Mouse (Mus musculus) c-Kit-positive CD71-positive TER-119-negative erythroid progenitor cells, embryonic 14.5 days (primary cell): ENCODE measurements around the gene Gprc5a.

Experiments
- DNase-seq: peaks from one replicate; pipeline ENCODE4 v3.0.0-alpha.2; 2013; ENCODE audit warnings: low read depth

Gene Gprc5a

DNA sequence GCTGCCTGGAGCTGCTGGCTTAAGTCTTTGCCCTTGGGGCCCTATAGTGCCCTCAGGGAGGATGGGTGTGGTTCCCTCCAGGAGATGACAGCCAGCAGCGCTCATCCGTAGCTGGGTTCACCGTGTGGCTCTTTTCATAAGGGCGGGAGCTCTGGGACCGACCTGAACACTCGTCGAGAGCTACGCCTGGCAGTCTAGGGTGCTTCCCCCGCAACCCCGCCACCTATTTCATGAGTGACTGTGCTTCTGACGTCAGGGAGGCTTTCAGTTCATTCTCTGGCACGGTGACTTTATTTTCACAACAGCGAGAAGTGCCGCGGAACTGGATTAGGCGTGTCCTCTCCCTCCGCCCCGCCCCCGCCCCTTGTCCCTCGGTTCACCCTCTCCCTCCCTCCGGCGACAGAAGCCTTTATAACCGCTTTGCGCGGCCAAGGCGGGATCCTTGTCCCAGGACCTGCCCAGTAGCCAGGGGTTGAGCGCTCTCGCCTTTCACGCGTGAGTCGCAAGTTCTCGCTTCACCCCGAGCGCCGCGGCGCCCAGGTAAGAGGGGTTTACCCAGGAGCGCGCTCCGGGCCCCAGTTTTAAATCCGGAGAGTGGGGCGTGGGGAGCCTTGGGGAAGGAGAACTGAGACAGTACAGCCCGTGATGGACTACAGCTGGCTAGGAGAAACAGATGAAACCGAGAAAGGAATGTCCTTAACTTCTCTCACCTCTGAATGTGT lies at the start of gene Gprc5a:
Gene Gprc5a, plus strand, starts transcription at position 416 of the 722 bp plus-strand sequence.
- DNase-seq, result peak; percentile 54

- DNase-seq, result no peak
Measured at GRCm38 (mm10) chr6:135017211-135017610, 48.2 kb upstream of the Gprc5a start.

DNA sequence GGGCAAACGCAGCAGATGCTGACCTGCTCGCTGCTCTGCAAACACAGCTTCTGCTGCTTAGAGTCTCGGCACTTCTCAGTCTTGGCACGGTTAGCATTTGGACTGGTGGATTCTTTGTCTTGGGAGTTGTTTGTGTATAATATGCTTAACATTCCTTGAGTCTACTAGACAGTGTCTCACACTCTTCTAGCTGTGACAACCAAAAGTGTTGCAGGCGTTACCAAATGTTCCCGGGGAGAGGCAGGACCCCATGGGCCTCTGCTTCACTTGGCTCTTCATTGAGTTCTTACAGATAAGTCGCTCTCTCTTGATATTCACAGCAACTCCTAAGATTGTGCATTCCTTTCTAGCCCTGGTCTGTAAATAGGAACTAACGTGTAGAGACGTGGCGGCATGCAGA lies 45.9 kb upstream of the Gprc5a start:
- DNase-seq, result no peak

DNA sequence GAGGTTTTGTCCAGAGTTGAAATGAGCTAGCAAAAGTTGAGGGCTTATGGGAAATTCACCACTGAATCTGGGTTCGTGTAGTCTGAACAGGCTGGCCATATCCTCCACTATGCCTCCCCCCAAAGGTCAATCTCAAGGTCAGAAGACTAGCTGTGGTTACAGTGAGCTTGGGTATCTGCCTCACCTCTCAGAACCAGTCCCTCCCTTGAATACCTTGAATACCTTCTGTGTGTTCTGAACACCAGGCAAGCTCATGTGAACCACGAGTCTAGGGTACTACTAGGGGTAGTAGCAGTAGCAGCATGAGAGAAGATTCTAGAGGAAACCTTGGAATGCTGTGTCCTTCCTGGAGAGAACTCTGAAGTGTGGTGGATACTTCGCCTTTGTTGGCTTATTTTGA lies 43.8 kb upstream of the Gprc5a start:
- DNase-seq, result no peak

DNA sequence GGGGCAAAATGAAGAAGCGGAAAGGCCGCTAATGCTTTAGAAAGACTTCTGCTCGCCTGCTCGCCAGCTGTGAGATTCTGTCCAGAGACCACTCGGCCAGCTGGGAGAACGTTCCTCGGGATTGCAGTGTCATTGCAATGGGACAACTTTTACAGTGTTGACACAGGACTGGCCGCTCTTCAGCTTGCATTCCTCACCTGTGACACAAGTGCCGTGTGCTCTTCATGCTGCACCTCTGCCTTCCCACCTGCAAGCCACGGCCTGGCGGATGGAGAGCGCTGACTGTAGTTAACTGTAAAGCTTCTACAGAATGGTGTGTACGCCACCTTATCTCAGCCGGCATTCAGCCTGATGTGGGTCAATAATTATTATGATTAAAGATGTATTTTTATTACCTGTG lies 42.1 kb upstream of the Gprc5a start:
- no peak for DNase-seq

DNA sequence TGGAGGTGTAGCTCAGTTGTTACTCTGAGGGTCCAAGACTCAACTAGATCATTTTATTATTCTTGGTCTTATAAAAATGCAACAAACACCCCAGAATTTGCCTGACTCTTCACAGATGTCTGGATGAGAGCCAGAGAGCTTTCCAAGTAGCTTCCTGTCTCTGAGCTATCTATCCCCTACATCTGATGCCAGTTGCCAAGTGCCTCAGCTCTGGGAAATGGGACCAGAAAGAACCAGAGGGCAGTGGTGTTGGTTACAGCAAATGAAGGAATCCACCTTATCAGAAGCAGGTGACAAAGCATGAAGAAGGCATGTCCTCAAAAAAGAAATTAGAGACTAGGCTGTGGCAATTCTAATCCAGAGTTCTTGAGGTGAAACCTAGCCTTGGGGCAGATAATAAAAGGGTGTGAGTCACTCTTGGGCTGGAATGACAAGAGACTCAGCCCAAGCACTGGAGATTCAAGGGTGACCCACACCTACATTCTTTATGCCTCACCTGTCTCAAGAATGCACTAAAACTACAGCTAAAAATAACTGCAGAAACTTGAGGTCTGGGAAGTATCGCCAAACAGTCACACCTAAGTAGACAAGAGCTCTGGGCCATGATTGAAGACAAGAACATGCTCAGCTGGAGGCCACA lies 40.5 kb upstream of the Gprc5a start:
- DNase-seq, result no peak

- peak; percentile 24 for DNase-seq
Measured at GRCm38 (mm10) chr6:135026232-135026631, 39.2 kb upstream of the Gprc5a start.

- DNase-seq, result no peak
Measured at GRCm38 (mm10) chr6:135026755-135027154, 38.7 kb upstream of the Gprc5a start.

DNA sequence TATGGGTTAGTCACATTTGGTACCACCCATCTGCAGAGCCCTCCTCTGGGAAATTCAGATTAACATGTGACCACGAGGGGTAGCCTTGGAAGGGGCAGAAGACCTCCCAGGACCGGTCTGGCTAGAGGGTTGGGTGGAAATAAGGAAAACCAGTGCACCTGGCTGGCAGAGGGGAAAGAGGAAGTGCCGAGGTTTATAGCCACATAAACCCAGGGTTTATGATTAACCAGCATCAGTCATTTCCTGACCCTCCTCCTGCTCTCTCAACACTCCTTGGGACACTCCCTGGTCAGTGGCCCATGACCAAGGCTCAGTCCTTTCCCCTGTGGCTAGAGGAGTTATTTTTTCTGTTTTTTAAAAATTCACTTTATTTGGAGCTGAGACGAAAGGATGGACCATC lies 36.2 kb upstream of the Gprc5a start:
- DNase-seq, result no peak

DNA sequence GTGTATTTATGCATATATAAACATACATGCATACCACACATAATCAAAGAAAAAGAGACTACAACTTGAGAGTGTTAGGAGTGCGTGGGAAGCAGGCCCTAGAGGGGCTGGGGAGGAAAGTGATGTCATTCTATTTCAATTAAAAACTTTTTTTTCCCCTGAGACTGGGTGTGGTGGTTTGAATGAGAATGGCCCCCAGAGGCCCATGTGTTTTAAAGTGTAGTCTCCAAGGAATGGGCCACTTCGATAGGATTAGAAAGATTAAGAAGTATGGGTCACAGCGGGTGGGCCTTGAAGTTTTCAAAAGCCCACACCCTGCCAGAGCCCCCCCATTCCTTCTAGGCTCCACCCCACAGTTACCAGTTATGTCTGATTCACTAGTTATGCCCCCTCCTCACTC lies 26.8 kb upstream of the Gprc5a start:
- no peak for DNase-seq

- DNase-seq, result no peak
Measured at GRCm38 (mm10) chr6:135040275-135040871, 25.1 kb upstream of the Gprc5a start.

DNA sequence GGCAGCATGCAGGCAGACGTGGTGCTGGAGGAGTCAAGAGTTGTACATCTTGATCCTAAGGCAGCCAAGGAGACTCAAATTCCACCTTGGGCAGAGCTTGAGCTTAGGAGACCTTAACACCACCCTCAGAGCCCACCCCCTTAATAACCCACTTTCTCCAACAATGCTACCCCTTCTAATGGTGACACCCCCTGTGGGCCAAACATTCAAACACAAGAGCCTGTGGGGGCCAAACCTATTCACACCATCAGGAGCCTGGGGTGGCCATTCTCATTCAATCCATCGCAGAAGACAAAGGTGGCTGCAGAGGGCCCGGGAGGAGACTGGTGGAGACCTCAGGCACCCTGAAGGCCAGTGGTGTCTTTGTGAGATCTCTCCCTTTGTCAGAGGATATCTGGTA lies 23.5 kb upstream of the Gprc5a start:
- DNase-seq, result no peak

DNA sequence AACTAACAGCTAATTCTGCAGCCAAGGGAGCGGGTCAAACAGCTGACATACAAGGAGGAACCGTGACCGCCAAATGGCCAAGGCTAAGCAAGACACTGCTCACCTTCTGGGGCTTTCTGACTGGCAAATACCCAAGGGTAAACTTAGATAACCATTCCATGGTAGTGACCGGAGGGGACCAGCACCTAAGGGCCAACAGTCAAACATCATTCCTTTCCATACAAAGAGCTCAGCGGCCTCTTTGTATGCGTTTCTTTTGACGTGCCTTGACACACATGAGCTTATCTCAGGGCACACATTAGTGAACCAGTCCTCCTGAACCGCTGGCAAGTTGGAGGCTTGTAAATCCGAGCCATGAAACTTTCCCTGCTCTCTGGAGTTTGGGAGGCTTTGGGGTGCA lies 18.2 kb upstream of the Gprc5a start:
- no peak for DNase-seq

DNA sequence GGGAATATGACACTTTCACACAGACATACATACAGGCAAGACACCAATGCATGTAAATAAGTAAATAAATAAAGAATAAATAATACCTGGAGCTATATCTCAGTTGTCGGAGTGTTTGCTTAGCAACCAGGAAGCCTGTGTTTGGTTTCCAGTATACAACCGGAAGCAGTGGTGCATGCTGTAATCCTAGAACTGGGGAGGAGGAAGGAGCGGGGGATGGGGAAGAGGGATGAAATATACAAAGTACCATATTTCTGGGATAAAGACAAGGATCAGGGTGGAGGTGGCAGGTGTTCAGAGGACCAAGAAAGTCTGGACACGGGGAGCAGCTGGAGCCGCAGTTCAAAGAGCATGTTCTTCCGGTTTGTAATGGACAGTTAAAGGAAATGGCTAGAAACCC lies 16.9 kb upstream of the Gprc5a start:
- no peak for DNase-seq

DNA sequence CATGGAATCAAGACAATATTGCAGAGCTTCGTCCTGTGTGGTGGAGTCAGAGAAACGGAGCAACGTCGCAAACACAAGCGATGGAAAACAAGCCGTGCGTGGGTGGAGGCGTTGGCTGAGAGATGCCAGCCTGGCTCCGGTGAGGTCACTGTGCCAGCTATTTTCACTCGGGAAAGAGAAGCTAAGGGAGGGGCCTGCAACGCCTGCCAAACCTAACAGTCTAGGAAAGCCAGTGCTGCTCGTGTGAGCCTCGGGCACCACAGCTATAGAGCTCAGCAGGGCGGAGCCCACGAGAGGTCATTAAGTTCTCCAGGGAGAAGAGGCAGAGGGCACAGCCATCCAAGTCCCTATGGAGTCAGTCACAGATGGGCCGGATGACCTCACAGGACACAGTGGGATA lies 16.5 kb upstream of the Gprc5a start:
- DNase-seq, result no peak

DNA sequence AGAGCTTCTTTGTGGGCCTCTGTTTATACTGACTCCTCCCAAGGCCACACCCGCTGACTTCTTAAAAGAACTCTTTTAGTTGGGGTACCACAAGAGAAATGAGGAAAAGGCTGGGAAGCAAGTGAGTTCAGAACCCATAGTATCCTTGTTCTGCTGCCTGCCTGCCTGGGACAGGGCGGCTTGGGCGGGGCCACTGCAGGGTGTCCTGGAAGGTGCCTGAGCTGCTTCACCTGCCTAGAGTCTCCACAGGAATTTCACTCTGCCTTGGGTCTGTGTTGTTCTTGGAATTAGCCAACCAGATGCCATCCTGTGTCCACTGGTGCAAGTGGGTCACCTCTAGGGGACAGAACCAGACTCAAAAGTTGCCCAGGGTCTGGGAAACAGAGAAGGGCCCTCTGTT lies 11.7 kb upstream of the Gprc5a start:
- DNase-seq, result no peak

DNA sequence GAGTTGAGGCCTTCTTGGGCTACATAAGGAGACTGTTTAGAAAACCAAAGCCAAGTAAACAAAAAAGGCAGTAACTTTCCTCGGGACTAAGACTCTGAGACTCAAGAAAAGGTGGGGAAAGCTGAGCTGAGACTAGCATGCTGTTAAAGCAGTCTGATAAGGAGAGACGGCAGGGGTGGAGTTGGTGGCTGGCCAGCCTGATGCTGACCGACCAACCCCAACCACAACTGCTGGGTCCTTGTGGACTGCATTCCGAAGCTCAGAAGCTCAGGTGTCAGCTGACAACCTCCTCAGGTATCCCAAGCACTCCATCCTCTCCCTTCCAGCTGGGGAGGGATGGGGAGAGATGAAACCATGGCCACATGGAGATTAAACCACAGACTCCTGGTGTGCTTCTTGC lies 9.6 kb upstream of the Gprc5a start:
- DNase-seq, result no peak

- DNase-seq, result no peak
Measured at GRCm38 (mm10) chr6:135060728-135061127, 4.7 kb upstream of the Gprc5a start.

GRCm38 (mm10) chr6:135064621-135065020 lies 830 bp upstream of the Gprc5a start:
- DNase-seq, result no peak

DNA sequence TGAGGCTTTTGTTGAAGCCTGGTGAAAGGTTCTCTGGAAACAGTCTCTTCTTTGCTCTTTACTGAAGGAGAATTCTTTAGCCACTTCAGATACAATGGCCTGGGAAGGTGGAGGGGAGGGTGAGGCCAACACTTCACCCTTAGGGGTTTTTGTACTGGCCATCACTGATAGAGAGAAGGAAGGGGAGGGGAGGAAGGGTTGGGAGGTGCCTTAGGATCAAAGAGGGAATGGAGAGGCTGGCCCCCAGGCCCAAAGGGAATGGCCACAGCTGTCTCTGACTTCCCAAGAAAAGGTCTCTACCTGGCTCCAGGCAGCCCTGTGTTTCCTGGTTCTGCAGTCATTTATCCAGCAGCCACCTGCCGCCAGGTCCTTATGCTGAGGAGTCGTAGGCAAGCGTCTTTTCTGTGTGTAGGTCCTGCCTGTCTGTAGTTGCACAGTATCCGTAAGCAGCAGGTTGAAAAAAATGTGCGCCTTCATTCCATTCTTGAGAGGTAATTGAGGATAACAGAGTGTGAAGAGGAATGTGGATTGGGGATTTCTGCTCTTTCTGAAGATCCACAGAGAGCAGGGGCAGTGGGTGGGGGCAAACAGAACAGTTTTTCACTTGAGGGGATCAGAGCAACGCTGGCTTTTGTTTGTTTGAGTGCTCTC lies 1.5 kb downstream of the Gprc5a start:
- no peak for DNase-seq

- no peak for DNase-seq
Measured at GRCm38 (mm10) chr6:135068221-135068620, 2.8 kb downstream of the Gprc5a start.

GRCm38 (mm10) chr6:135069856-135070255 lies 4.4 kb downstream of the Gprc5a start:
- DNase-seq, result no peak

GRCm38 (mm10) chr6:135070347-135070746 lies 4.9 kb downstream of the Gprc5a start:
- no peak for DNase-seq
